Mouse (Mus musculus): ENCODE results near the gene Erp27. TPM values are rescaled to one million over a fixed set of nuclear protein-coding genes. Genes with fewer than 3 reads are reported as not detected.
A peak's percentile ranks its signal among the peaks of the same experiment; 100 is the strongest.

The Erp27 gene
- polyA plus RNA-seq, 1 experiment from 2014 or later: 23.9 TPM

DNA sequence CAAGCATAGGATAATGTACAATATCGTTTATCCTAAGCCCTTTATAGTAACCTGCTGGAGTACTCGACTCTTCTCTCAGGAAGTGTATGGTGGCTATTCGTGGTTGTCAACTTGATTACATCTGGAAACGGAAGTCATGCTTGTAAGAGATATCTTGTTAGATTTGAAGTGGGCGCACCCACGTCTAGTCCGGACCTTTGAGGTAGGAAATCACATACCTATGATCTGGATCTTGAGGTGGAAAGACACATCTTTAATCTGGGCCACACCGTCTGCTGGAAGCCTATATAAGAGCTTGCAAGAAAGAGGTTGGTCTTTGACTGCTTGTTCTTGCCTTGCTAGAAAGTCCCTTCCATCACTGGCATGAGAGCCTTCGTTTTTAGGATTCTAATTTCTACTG is 19.5 kb downstream of the Erp27 start:
- peaks cover 6% of the 10 kb centered on the region; the same call in 1 of the 2 replicates for H3K4me1 ChIP-seq (ENCODE audit: control insufficient read depth, insufficient read depth, low read length)
- H3K27me3 ChIP-seq (replicated peaks; ENCODE audit: control insufficient read depth, insufficient read depth, low read length): no peaks in the 10 kb centered on the region
- H3K4me3 ChIP-seq (ENCODE audit: low read length): no peak overlapping the region
- no peak overlapping the region for H3K4me2 ChIP-seq (ENCODE audit: low read depth, low read length)
- ATAC-seq: no peak
- H3K27ac ChIP-seq (ENCODE audit: low read length): no peak overlapping the region
- H3K9ac ChIP-seq (ENCODE audit: low read depth, low read length): no peak overlapping the region
- H3K36me3 ChIP-seq (ENCODE audit: control insufficient read depth, insufficient read depth, low read length): no peaks in the 10 kb centered on the region
- WGBS: 92% methylated on average over 9 of the region's 9 CpGs
- H3K9me3 ChIP-seq (ENCODE audit: control insufficient read depth, low read length): no peaks in the 10 kb centered on the region

DNA sequence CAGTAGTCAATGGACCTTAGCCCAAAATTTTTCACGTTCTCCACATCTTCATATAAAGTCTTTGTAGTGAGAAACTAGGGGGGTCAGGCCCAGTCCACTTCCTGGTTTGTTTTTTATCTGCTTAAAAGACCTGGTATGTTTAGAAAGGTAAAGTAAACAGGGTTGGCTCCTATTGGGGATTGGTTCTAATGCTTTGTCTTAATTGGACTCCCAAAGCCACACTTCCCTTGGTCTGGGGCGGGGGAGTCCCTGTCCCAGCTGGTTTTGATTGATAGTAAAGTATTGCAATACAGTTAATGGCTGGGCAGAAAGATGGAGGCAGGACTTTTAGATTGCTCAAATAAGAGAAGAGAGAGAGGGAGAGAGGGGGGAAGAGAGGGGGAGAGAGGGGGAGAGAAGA is 21.0 kb downstream of the Erp27 start:
- Histone ChIP-seq H3K9me3 (ENCODE audit: control insufficient read depth, low read length) (no peaks in the 10 kb centered on the region), H3K4me3 (ENCODE audit: low read length) (no peak overlapping the region), H3K4me2 (ENCODE audit: low read depth, low read length) (no peak overlapping the region), H3K36me3 (ENCODE audit: control insufficient read depth, insufficient read depth, low read length) (no peaks in the 10 kb centered on the region), H3K27ac (ENCODE audit: low read length) (no peak overlapping the region), H3K9ac (ENCODE audit: low read depth, low read length) (no peak overlapping the region), H3K4me1 (ENCODE audit: control insufficient read depth, insufficient read depth, low read length) (peaks cover 6% of the 10 kb centered on the region; the same call in 1 of the 2 replicates), H3K27me3 (replicated peaks; ENCODE audit: control insufficient read depth, insufficient read depth, low read length) (no peaks in the 10 kb centered on the region)
- ATAC-seq: no peak; the same call in 1 of the 2 replicates
- WGBS: 61% methylated on average over 2 of the region's 2 CpGs

DNA sequence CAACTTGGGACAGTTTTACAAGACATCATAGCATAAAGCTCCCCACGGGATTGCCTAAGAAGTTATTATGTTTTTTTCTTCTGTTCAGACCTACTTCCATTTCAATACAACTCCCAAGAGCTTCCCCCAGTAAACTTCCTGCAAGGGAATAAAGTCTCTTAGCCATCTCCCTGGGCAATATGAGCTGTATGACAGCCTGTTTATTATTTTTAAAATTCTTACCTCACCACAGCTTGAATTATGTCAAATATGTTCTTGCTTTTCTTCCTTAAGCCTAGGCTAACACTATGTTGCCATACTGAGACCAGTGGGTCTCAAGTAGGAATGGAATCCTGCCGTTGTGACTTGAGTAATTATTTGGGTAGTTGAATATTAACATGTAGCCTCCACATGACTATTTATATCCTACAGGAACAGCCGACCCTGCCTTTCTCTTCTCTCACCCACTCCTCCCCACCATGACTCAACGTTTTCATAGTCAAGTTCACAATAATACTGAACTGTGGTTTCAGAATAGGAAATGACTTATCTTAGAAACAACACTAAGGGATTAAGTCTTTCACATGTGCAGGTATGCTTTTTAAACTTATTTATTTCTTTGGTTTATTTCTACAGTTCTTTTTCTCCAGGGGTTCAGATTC is 21.5 kb downstream of the Erp27 start:
- H3K9ac ChIP-seq (ENCODE audit: low read depth, low read length): no peak overlapping the region
- no peaks in the 10 kb centered on the region for H3K9me3 ChIP-seq (ENCODE audit: control insufficient read depth, low read length)
- H3K36me3 ChIP-seq (ENCODE audit: control insufficient read depth, insufficient read depth, low read length): no peaks in the 10 kb centered on the region
- peak; percentile 59 for ATAC-seq
- H3K27me3 ChIP-seq (replicated peaks; ENCODE audit: control insufficient read depth, insufficient read depth, low read length): no peaks in the 10 kb centered on the region
- no peak overlapping the region for H3K4me2 ChIP-seq (ENCODE audit: low read depth, low read length)
- no peak overlapping the region for H3K4me3 ChIP-seq (ENCODE audit: low read length)
- H3K27ac ChIP-seq (ENCODE audit: low read length): no peak overlapping the region
- peaks cover 6% of the 10 kb centered on the region; the same call in 1 of the 2 replicates for H3K4me1 ChIP-seq (ENCODE audit: control insufficient read depth, insufficient read depth, low read length)
- 44% methylated on average over 4 of the region's 4 CpGs for WGBS

DNA sequence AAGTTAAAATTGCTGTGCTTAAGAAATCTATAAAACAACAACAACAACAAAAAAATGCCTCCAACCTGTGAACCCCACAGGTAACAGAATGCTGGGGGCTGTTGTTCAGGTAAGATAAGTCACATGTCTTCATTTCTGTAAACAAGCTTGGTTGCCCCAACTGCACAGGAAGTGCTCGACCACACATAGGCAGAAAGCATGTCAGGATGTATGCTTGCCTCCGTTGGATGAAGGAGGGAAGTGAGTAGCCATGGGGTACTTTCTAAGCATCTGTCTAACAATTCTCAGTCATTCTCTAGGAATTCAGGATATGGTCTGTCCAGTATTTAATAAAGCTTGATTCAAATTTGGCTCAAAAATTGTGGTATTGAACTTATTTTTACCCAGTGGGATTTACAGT is 23.0 kb downstream of the Erp27 start:
- no peak for ATAC-seq
- H3K4me2 ChIP-seq (ENCODE audit: low read depth, low read length): no peak overlapping the region
- H3K27ac ChIP-seq (ENCODE audit: low read length): no peak overlapping the region
- no peaks in the 10 kb centered on the region for H3K36me3 ChIP-seq (ENCODE audit: control insufficient read depth, insufficient read depth, low read length)
- no peaks in the 10 kb centered on the region for H3K27me3 ChIP-seq (replicated peaks; ENCODE audit: control insufficient read depth, insufficient read depth, low read length)
- H3K4me1 ChIP-seq (ENCODE audit: control insufficient read depth, insufficient read depth, low read length): peaks cover 11% of the 10 kb centered on the region; the same call in 1 of the 2 replicates
- H3K4me3 ChIP-seq (ENCODE audit: low read length): no peak overlapping the region
- 68% methylated on average over 2 of the region's 2 CpGs for WGBS
- no peak overlapping the region for H3K9ac ChIP-seq (ENCODE audit: low read depth, low read length)
- no peaks in the 10 kb centered on the region for H3K9me3 ChIP-seq (ENCODE audit: control insufficient read depth, low read length)

DNA sequence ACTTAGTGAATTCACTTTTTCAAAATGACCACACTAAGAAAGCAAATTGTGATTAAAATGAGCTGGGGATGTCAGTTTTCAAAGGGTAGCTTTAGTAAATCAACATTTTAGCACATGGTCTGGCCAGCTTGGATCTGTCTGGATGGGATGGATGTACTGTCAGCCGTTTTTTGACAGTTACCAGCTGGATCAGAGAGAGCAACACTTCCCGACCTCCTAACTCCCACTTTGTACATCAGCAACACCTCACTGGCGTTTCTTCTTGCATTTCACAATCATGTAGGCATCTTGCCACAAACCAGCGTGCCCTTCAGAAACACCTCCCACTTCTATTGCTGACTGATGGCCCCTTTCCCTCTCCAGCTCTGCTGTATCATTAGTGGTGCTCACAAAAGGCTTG is 23.8 kb downstream of the Erp27 start:
- 50% methylated on average over 4 of the region's 4 CpGs for WGBS
- Histone ChIP-seq H3K4me3 (ENCODE audit: low read length) (no peak overlapping the region), H3K9ac (ENCODE audit: low read depth, low read length) (no peak overlapping the region), H3K4me1 (ENCODE audit: control insufficient read depth, insufficient read depth, low read length) (peaks cover 11% of the 10 kb centered on the region; the same call in 1 of the 2 replicates), H3K4me2 (ENCODE audit: low read depth, low read length) (no peak overlapping the region), H3K9me3 (ENCODE audit: control insufficient read depth, low read length) (no peaks in the 10 kb centered on the region), H3K36me3 (ENCODE audit: control insufficient read depth, insufficient read depth, low read length) (no peaks in the 10 kb centered on the region), H3K27me3 (replicated peaks; ENCODE audit: control insufficient read depth, insufficient read depth, low read length) (no peaks in the 10 kb centered on the region), H3K27ac (ENCODE audit: low read length) (no peak overlapping the region)
- ATAC-seq: peak; percentile 54; the same call in 1 of the 2 replicates

DNA sequence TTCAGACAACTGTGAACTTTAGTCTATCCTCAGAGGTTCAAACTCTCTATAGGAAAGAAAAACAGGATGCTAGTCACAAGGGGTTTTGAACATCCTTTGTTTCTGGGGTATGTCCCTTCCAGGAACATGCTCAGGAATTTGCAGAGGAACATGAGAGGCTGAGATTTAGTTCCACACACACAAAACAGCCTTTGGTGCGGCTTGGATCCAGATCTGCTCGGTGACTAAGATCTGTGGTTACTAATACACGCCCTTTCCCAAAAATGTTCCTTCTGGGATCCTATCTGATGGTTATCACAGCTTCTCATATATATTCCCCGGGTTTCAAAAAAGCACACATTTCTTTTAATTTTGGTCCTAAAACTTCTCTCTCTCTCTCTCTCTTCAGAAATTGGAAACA is 24.2 kb downstream of the Erp27 start:
- H3K27me3 ChIP-seq (replicated peaks; ENCODE audit: control insufficient read depth, insufficient read depth, low read length): no peaks in the 10 kb centered on the region
- H3K4me3 ChIP-seq (ENCODE audit: low read length): no peak overlapping the region
- no peaks in the 10 kb centered on the region for H3K36me3 ChIP-seq (ENCODE audit: control insufficient read depth, insufficient read depth, low read length)
- 57% methylated on average over 4 of the region's 4 CpGs for WGBS
- H3K4me2 ChIP-seq (ENCODE audit: low read depth, low read length): no peak overlapping the region
- ATAC-seq: no peak
- H3K27ac ChIP-seq (ENCODE audit: low read length): no peak overlapping the region
- H3K9ac ChIP-seq (ENCODE audit: low read depth, low read length): no peak overlapping the region
- H3K9me3 ChIP-seq (ENCODE audit: control insufficient read depth, low read length): no peaks in the 10 kb centered on the region
- peaks cover 11% of the 10 kb centered on the region; the same call in 1 of the 2 replicates for H3K4me1 ChIP-seq (ENCODE audit: control insufficient read depth, insufficient read depth, low read length)

DNA sequence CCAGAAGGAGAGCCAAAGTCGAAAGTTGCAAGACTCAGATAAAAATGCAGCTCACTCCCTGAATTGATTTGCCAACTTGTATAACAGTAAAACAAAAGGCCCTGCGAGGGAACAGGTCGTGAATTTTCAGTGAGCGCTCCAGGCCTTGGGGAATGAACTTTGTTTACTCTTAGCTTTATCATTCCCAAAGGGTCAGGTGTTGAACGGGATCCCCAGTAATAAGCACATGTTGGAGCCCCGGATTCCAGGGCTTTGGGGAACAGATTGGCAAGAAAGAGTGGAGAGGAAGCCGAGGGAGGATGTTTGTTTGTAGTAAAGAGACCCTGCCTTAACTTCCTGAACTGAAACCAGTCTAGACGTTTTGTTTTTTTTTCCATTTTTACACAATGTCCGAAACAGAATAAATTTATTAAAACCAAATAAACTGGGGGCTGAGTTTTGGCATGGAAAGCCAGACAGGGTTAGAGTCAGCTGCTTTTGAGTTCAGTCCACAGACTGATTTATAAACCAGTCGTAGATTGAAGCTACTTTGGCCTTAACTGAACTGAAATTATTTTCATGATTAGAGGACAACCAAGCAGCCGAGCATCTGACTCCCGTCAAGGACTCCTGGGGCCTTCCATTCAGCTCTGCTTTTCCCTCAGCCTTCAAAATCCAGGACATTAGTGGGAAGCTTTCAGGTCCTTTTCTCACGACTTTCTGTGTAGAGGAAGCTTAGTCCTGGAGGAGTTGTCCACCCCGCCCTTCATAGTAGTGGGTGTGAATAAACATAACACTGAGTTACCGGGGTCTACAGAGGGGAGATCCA is 27.2 kb downstream of the Erp27 start:
- no peak overlapping the region for H3K9ac ChIP-seq (ENCODE audit: low read depth, low read length)
- H3K4me2 ChIP-seq (ENCODE audit: low read depth, low read length): no peak overlapping the region
- WGBS: 35% methylated on average over 15 of the region's 15 CpGs
- peaks cover 5% of the 10 kb centered on the region; the same call in 1 of the 2 replicates for H3K4me1 ChIP-seq (ENCODE audit: control insufficient read depth, insufficient read depth, low read length)
- no peak for ATAC-seq
- no peaks in the 10 kb centered on the region for H3K9me3 ChIP-seq (ENCODE audit: control insufficient read depth, low read length)
- H3K36me3 ChIP-seq (ENCODE audit: control insufficient read depth, insufficient read depth, low read length): no peaks in the 10 kb centered on the region
- no peak overlapping the region for H3K4me3 ChIP-seq (ENCODE audit: low read length)
- H3K27me3 ChIP-seq (replicated peaks; ENCODE audit: control insufficient read depth, insufficient read depth, low read length): no peaks in the 10 kb centered on the region
- H3K27ac ChIP-seq (ENCODE audit: low read length): peak overlapping the region; percentile 30

DNA sequence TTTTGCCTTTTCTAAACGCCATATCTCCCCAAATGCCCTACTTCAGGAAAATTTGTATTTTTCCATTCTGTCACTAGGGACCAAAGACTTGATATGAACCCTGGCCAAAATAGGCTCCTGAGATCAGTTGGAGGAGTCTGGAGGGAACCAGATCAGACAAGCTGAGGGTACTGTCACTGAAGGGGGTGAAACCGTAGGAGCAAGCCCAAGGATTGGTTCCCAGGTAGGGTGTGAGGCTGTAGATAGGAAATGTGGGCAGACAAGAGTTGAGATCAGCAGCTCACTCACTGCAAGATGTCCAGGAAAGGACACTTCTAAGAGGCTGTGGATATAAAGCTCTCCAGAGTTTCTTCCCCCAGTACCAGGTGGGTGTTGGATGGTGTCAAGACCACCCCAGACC is 30.0 kb downstream of the Erp27 start:
- WGBS: 92% methylated on average over 2 of the region's 2 CpGs
- Histone ChIP-seq H3K9me3 (ENCODE audit: control insufficient read depth, low read length) (no peaks in the 10 kb centered on the region), H3K4me1 (ENCODE audit: control insufficient read depth, insufficient read depth, low read length) (peaks cover 11% of the 10 kb centered on the region; the same call in 1 of the 2 replicates), H3K4me2 (ENCODE audit: low read depth, low read length) (no peak overlapping the region), H3K36me3 (ENCODE audit: control insufficient read depth, insufficient read depth, low read length) (no peaks in the 10 kb centered on the region), H3K9ac (ENCODE audit: low read depth, low read length) (no peak overlapping the region), H3K27ac (ENCODE audit: low read length) (no peak overlapping the region), H3K4me3 (ENCODE audit: low read length) (no peak overlapping the region), H3K27me3 (replicated peaks; ENCODE audit: control insufficient read depth, insufficient read depth, low read length) (no peaks in the 10 kb centered on the region)
- no peak for ATAC-seq

DNA sequence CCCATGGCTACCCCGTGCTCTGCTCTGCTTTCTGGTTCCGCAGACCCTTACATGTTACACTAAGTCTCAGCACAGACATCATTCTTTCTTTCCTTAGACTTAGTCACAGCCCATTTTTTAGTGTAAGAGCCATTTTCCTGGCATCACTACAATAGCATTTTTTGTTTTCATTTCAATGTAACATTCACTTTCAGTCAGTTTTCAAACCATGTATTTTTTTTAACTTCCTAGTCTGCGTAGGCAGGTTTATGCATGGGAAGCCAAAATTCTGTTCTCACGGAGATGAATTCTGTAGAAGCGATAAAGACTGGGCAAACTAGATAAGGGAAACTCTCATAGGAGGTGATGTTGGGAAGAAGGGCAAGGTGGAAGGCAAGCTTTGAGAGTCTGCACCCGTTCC is 32.4 kb downstream of the Erp27 start:
- no peaks in the 10 kb centered on the region for H3K36me3 ChIP-seq (ENCODE audit: control insufficient read depth, insufficient read depth, low read length)
- no peak overlapping the region for H3K9ac ChIP-seq (ENCODE audit: low read depth, low read length)
- H3K4me2 ChIP-seq (ENCODE audit: low read depth, low read length): no peak overlapping the region
- peaks cover 6% of the 10 kb centered on the region; the same call in 1 of the 2 replicates for H3K4me1 ChIP-seq (ENCODE audit: control insufficient read depth, insufficient read depth, low read length)
- H3K9me3 ChIP-seq (ENCODE audit: control insufficient read depth, low read length): no peaks in the 10 kb centered on the region
- H3K4me3 ChIP-seq (ENCODE audit: low read length): no peak overlapping the region
- no peak overlapping the region for H3K27ac ChIP-seq (ENCODE audit: low read length)
- WGBS: 90% methylated on average over 6 of the region's 6 CpGs
- ATAC-seq: no peak
- H3K27me3 ChIP-seq (replicated peaks; ENCODE audit: control insufficient read depth, insufficient read depth, low read length): no peaks in the 10 kb centered on the region

Data from intestine, embryonic 16.5 days (tissue).